Mouse (Mus musculus) gastrocnemius, adult 18-20 months (tissue): ENCODE results near the gene Spdye4b. TPM values are rescaled to one million over a fixed set of nuclear protein-coding genes. Genes with fewer than 3 reads are reported as not detected.
A peak's percentile ranks its signal among the peaks of the same experiment; 100 is the strongest.

Experiments used
- DNase-seq: peaks from one replicate; pipeline ENCODE4 v3.0.0; 2021; ENCODE audit warnings: low spot score
- microRNA-seq: library from miRNA; unstranded; fragments of <30 nt; microRNA quantifications from one replicate; pipeline ENCODE4 v1.2.0, GENCODE M21; 2021
- total RNA-seq, 2 experiments: library from RNA; stranded (reverse); gene quantifications; 2 replicates each; pipeline ENCODE4 v1.2.3; 2021

Spdye4b gene
- total RNA-seq, 2 experiments from 2014 or later = not detected

DNA sequence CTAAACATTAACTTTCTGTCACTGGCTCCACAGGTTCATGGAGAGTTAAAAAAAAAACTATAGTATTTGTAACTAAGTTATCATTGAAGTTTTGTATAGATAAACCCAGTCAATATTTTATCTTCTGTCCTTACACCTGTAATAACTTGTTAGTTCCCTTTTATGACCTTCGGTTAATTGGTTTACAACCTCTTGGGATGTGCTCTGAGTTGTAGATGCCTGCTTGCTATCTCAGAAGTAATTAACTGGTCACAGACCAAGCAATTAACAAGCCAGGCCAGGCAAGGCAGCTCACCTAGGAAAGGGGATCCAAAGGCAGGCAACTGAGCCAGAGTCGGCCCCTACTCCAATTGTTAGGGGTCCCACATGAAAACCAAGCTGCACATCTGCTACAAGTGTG, 33.0 kb downstream of the Spdye4b start:
- no peak for DNase-seq

DNA sequence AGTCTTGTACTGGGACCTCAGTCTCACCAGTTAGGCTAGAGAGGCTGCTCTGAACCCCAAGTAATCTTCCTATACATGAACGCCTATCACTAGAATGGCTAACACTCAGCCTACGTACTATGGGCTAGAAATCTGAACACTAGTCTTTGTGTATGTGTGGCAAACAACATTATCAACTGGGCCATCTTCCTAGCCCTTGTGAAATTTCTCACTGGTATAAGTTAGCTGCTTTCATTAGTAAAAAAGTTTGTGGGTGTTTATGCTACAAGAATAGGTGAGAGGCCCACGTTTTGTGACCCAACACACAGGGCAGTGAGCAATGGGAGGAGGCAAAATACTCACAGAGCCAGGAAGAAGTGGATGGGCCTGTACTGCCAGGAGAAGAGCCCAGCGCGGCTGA, 40.2 kb downstream of the Spdye4b start:
- no peak for DNase-seq

DNA sequence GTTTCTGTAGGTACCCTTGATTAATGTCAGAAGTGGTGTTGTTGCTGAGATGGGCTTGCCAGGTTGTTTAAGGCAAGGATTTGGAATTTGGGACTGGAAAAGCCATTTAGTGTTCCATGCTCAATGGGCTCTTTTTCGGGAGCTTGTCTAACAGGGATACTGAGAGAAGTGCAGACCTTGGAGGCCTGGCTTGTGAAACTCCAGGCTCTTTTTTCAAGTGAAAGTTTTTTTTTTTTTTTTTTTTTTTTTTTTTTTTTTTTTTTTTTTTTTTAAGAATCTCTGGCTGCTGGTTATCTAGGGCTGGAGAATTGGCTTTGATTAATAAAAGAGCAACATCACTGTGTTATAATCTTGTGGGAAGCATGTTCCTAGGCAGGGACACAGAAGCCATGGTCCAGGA, 41.5 kb downstream of the Spdye4b start:
- no peak for DNase-seq

DNA sequence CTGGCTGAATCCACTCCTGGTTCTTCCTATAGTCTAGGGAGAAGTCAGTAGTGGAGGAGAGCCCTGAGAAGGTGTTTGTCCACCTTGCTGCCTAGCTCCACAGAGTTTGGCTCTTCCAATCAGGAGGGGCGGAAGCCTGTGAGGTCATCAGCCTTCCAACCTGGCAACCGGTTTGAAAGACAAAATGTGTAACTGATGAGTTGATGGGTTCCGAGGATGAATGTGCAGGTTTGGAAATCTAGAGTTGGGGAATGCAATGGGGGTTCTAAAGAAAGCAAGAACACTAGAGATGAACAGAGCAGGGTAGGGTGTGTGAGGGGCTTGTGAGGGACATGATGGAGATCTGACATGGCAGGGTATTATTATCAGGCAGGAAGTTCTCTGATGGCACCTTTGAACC, 46.0 kb downstream of the Spdye4b start, which contains the start of gene Spdye4a:
Gene Spdye4a, minus strand, starts transcription at position 101 of the 400 bp plus-strand sequence.
- DNase-seq = no peak

DNA sequence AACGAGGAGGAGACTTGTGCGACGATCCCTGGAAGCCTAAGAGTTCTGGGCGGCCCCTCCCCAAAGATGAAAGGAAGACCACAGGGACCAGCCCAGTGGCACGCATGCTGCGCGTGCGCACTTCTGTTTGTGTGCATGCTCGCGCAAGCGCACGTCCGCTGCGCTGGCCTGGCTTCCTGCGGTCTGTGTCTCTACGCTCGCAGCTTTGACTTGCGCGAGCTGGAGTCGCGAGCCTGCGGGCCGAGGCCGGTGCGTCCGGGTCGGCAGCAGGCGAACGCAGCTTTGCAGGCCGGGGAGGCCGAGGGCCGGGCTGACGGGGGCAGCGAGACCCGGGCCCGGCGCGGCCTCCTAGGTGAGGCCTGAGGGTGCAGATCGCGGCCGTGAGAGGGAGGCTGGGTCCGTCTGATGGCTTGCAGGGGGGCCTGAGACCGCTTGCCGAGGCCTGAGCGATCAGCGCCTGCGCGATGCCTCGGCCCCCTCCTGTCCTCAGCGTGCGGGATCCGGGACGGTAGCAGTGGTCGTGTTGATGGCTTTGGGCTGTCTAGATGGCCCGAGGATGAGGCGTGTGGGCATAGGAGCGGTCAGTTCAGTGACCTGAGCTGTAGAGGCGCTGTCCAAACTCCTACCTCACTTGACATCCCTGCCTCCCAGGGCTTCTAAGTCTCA, 54.3 kb downstream of the Spdye4b start, which contains the start of gene Zfp12:
Gene Zfp12, plus strand, starts transcription at position 136 of the 666 bp plus-strand sequence.
- peak; percentile 93 for DNase-seq

DNA sequence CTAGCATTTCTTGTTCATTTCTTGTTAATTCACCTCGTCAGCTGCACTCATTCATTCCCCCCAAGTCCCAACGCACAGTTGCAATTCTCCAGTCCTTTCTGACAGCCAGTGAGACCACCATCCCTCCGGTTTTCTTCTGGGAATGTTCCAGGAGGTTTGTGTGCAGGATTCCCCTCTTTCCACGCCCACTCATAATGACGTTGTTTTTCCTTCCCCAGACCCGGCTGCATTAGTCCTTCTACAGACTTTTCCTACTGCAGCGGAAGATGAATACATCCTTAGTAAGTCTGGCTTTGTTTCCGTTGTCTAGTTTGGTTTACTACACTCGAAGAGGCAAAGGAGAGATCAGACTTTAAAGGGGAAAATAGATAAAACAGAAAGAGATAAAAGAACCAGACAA, 55.2 kb downstream of the Spdye4b start:
- no peak for DNase-seq

DNA sequence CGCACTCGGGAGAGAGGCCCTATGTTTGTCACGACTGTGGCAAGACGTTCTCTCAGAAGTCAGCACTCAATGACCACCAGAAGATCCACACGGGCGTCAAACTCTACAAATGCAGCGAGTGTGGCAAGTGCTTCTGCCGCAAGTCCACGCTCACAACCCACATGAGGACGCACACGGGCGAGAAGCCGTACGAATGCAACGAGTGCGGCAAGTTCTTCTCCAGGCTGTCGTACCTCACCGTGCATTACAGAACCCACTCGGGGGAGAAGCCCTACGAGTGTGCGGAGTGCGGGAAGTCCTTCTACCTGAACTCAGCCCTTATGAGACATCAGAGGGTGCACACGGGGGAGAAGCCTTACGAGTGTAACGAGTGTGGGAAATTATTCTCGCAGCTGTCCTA, 64.1 kb downstream of the Spdye4b start:
- no peak for DNase-seq

DNA sequence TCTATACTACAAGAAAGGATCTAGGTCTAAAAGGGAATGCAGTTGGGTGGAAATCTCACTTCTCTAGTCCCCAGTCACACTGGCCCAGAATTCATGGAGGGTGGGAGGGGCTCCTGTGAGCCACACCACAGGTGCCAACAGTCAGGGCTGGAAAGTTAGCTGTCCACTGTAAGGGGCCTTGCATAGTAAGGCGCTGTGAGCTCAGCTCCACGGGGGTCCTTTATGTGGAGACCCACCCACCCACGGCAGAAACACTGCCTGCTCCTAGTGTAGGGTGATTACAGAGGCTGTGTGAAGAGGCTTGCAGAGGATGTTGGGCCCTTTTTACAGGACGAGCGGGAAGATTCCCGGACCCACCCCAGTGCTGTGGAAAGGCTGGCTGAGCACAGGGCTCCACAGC, 71.2 kb downstream of the Spdye4b start:
- no peak for DNase-seq

DNA sequence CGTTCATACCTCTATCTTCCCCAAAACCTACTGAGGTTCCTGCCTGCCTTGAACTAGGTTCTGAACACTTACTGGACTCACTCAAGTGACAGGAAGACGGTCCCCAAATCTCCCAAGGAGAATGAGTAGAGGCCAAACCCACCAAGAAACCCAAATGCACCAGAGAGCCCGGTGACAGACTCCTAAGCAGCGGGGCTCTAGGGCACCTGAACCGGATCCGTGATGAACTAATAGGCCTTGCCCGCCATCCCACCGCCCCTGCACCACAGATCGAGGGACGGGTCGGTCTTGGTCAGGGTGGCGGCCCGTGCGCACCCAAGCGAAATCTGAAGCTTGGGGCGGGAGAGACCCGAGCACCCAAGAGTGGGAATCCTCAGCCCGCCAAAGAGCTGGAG, 72.0 kb downstream of the Spdye4b start:
- DNase-seq = no peak

DNA sequence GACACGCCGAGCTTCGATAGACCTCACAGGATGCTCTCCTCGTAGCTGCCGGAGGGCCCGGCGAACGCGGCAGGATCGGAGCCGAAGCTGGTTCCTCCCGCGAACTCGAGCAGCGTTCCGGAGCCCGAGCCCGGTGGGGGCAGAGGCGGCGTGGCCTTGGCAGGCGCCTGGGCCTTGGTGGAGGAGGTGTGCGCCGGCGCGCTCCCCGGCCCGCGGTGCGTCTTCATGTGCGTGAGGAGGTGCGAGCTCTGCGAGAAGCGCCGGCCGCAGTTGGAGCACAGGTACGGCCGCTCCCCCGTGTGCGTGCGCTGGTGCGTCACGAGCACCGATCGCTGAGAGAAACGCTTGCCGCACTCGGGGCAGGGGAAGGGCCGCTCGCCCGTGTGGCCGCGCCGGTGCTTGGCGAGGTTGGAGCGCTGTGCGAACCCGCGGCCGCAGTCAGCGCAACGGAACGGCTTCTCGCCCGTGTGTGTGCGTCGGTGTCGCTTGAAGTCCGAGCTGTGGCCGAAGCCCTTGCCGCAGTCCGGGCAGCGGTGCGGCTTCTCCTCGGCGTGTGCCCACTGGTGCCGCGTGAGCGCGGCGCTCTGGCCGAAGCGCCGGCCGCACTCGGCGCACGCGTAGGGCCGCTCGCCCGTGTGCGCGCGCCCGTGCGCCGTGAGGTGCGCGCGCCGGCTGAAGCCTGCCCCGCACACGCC, 72.5 kb downstream of the Spdye4b start:
- DNase-seq = no peak

DNA sequence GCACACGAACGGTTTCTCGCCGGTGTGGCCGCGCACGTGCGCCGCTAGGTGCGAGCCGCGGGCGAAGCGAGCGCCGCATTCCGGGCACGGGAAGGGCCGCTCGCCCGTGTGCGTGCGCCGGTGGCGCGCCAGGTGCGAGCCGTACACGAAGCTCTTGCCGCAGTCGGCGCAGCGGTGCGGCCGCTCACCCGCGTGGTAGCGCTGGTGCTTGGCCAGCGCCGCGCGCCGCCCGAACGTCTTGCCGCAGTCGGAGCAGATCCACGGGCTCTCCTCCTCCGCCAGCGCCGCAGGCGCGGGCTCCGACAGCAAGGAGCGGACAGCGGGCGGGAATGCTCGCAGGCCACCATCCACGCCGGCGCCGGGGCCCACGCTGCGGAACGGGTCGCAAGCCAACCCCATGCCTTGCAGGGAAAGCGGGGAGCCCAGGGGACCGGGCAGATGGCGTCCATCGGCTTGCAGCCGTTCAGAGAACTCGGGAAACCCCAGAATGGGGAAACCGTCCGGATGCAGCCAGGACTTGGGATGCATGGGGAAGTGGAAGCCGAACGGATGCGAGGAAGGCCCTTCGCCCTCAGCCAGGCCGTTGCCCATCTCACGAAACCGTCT, 73.2 kb downstream of the Spdye4b start:
- no peak for DNase-seq

Small RNAs within 50 kb of the gene (microRNA-seq; reads per million reads assigned to microRNA genes)
- gene Gm44405 = not detected

Other genes starting within 250 kb of the Spdye4b start
- gene Fscn1, start 220.7 kb upstream of the Spdye4b start, total RNA-seq = 1 to 10 TPM; 3.7 to 8.5 TPM
- 10 to 100 TPM; 15.5 to 17.0 TPM for gene Rnf216, start 68.0 kb upstream of the Spdye4b start, total RNA-seq
- not detected for gene Olfr718-ps1, start 33.4 kb upstream of the Spdye4b start, total RNA-seq
- gene Rbak, start 242 bp upstream of the Spdye4b start, total RNA-seq = 1 to 10 TPM; 2.4 to 2.9 TPM
- not detected for gene Spdye4a, start 45.9 kb downstream of the Spdye4b start, total RNA-seq
- gene Zfp12, start 54.1 kb downstream of the Spdye4b start, total RNA-seq = 1 to 10 TPM; 6.7 to 7.7 TPM
- gene Zfp316, start 89.0 kb downstream of the Spdye4b start, total RNA-seq = 1 to 10 TPM; 3.0 to 4.6 TPM
- gene Zfp853, start 112.6 kb downstream of the Spdye4b start, total RNA-seq = not detected
- 10 to 100 TPM; 10.5 to 12.6 TPM for gene E130309D02Rik, start 134.3 kb downstream of the Spdye4b start, total RNA-seq
- 10 to 100 TPM; 34.7 to 38.1 TPM for gene Zdhhc4, start 148.2 kb downstream of the Spdye4b start, total RNA-seq
- not detected for gene Grid2ip, start 176.3 kb downstream of the Spdye4b start, total RNA-seq
- 10 to 100 TPM; 32.2 to 32.5 TPM for gene Kdelr2, start 222.8 kb downstream of the Spdye4b start, total RNA-seq